Mouse (Mus musculus): ENCODE data around the gene St7.

GRCm38 (mm10) chr6:17823614-17824013, 130.9 kb downstream of the St7 start:
- TF ChIP-seq CTCF (IDR thresholded peaks at IDR 0.05; ENCODE audit: low read depth, low read length), result no peak
- no peak for TF ChIP-seq POLR2A (IDR thresholded peaks at IDR 0.05; ENCODE audit: insufficient read depth, low read length)
